Mouse (Mus musculus): ENCODE data around the gene Snapc4. TPM values are rescaled to one million over a fixed set of nuclear protein-coding genes. Genes with fewer than 3 reads are reported as not detected.
A peak's percentile ranks its signal among the peaks of the same experiment; 100 is the strongest.
"Not testable (repeated sequence)": the region's sequence is repeated elsewhere in the genome, so short reads cannot be mapped to it uniquely, and the experiment has no call there.

The Snapc4 gene
- polyA plus RNA-seq, 1 experiment, result 15.8 TPM

DNA sequence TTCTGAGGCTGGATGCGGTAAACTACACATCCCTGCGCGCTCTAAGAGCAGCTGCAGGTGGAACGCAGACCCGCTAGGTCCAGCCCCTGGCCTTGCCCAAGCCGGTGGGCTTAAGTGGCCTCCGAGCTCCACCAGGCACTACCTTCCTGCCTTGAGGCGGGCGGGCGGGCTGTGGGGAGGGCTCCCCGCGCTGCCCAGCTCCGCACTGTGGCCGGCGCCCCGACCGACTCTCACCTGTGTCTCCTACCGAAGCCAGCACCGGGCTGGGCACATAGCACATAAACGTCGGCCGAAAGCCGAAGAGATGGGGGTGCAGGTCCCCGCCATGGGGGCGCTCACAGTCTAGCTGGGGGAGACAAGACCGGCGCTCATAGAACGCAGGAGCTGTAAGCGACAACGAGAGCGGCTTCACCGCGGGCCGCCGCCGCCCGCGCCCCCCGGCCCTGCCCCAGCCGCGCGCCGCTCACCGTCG is 8.3 kb upstream of the Snapc4 start:
- Histone ChIP-seq H3K36me3 (replicated peaks; ENCODE audit: low read length) (peaks cover 78% of the 10 kb centered on the region), H3K4me3 (replicated peaks) (peak overlapping the region; percentile 94), H3K4me1 (peaks cover 60% of the 10 kb centered on the region), H3K9me3 (no peaks in the 10 kb centered on the region), H3K27me3 (replicated peaks) (no peaks in the 10 kb centered on the region)
- no peak for TF ChIP-seq FLI1 (IDR thresholded peaks at IDR 0.05; ENCODE audit: low read length)
- TF ChIP-seq GATA1 (IDR thresholded peaks at IDR 0.05; ENCODE audit: borderline replicate concordance, low read length), result no peak

DNA sequence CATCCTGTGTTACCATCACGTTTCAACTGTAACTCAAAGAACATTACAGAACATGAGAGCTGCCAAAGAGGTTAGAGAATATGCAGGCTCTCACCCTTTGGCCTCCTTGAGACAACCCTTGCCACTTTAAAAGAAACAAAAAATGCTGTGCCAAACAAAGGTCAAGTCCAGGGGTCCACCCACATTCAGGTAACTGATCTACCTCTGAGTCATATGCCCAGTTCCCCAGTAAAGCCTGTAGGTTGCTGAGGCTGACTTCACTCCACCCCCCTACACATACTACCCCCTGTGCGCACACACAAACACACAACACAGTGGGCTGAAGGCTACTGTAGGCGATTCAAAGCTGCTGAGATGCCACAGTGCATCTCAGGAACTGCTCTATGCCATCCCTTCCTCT is 7.3 kb upstream of the Snapc4 start:
- H3K4me3 ChIP-seq (replicated peaks), result peak overlapping the region; percentile 84
- H3K4me1 ChIP-seq, result peaks cover 52% of the 10 kb centered on the region
- H3K27me3 ChIP-seq (replicated peaks), result no peaks in the 10 kb centered on the region
- no peaks in the 10 kb centered on the region for H3K9me3 ChIP-seq
- TF ChIP-seq GATA1 (IDR thresholded peaks at IDR 0.05; ENCODE audit: borderline replicate concordance, low read length), result no peak
- TF ChIP-seq FLI1 (IDR thresholded peaks at IDR 0.05; ENCODE audit: low read length), result no peak
- peaks cover 78% of the 10 kb centered on the region for H3K36me3 ChIP-seq (replicated peaks; ENCODE audit: low read length)

- Histone ChIP-seq H3K36me3 (replicated peaks; ENCODE audit: low read length) (peaks cover 76% of the 10 kb centered on the region), H3K4me3 (replicated peaks) (peak overlapping the region; percentile 99), H3K4me1 (peaks cover 20% of the 10 kb centered on the region)
- H3K27me3 ChIP-seq (replicated peaks); H3K9me3 ChIP-seq: not testable (repeated sequence)
Observed at GRCm38 (mm10) chr2:26380871-26381270, 418 bp upstream of the Snapc4 start.

DNA sequence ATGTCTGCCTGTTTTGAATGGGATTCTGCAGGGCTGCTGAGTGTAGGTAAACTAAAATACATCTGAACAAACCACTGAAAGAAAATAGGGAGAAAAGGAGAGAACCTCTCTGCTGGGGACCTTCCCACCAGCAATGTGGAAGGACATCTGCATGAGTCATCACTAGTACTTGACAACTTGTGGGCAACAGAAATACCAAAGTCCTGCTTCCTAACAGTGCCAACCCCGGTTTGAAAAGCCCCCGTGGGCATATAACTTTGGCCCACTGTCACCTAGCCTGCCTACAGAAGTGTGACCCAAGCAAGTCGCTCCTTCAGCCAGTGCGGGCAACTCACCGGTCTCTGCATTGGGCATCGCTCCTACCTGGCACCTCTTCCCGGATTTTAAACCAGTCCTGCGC is 8.1 kb downstream of the Snapc4 start:
- Histone ChIP-seq H3K27me3 (replicated peaks) (no peaks in the 10 kb centered on the region), H3K36me3 (replicated peaks; ENCODE audit: low read length) (peaks cover 100% of the 10 kb centered on the region), H3K4me3 (replicated peaks) (no peak overlapping the region), H3K4me1 (peaks cover 15% of the 10 kb centered on the region), H3K9me3 (no peaks in the 10 kb centered on the region)
- TF ChIP-seq FLI1 (IDR thresholded peaks at IDR 0.05; ENCODE audit: low read length), result no peak
- TF ChIP-seq GATA1 (IDR thresholded peaks at IDR 0.05; ENCODE audit: borderline replicate concordance, low read length), result no peak

- H3K36me3 ChIP-seq (replicated peaks; ENCODE audit: low read length), result peaks cover 100% of the 10 kb centered on the region
- H3K9me3 ChIP-seq, result no peaks in the 10 kb centered on the region
- no peaks in the 10 kb centered on the region for H3K27me3 ChIP-seq (replicated peaks)
- no peak overlapping the region for H3K4me3 ChIP-seq (replicated peaks)
- TF ChIP-seq FLI1 (IDR thresholded peaks at IDR 0.05; ENCODE audit: low read length) (no peak), GATA1 (IDR thresholded peaks at IDR 0.05; ENCODE audit: borderline replicate concordance, low read length) (no peak)
- peaks cover 18% of the 10 kb centered on the region for H3K4me1 ChIP-seq
Observed at GRCm38 (mm10) chr2:26368572-26368971, 11.9 kb downstream of the Snapc4 start.

DNA sequence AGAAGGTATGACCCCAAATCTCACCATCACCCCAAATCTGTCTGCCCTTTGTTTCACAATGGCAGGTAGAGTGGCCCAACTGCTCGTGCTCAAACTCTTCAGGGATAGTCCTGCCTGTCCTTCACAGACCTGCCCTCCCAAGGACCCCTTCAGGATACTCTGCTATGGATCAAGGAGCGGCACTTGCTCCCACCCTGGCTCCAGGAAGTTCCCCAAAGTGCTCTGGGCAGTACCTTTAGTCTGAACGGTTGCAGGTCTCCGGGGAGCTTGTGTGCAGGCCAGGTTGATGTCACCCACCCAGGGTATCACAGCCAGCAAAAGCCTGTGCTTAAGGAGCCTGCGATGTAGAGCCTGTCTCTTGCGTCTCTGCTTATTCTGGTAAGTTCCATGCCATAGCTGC is 12.5 kb downstream of the Snapc4 start:
- H3K4me3 ChIP-seq (replicated peaks), result no peak overlapping the region
- no peaks in the 10 kb centered on the region for H3K27me3 ChIP-seq (replicated peaks)
- H3K9me3 ChIP-seq, result no peaks in the 10 kb centered on the region
- TF ChIP-seq FLI1 (IDR thresholded peaks at IDR 0.05; ENCODE audit: low read length), result no peak
- TF ChIP-seq GATA1 (IDR thresholded peaks at IDR 0.05; ENCODE audit: borderline replicate concordance, low read length), result no peak
- peaks cover 100% of the 10 kb centered on the region for H3K36me3 ChIP-seq (replicated peaks; ENCODE audit: low read length)
- peaks cover 22% of the 10 kb centered on the region for H3K4me1 ChIP-seq

DNA sequence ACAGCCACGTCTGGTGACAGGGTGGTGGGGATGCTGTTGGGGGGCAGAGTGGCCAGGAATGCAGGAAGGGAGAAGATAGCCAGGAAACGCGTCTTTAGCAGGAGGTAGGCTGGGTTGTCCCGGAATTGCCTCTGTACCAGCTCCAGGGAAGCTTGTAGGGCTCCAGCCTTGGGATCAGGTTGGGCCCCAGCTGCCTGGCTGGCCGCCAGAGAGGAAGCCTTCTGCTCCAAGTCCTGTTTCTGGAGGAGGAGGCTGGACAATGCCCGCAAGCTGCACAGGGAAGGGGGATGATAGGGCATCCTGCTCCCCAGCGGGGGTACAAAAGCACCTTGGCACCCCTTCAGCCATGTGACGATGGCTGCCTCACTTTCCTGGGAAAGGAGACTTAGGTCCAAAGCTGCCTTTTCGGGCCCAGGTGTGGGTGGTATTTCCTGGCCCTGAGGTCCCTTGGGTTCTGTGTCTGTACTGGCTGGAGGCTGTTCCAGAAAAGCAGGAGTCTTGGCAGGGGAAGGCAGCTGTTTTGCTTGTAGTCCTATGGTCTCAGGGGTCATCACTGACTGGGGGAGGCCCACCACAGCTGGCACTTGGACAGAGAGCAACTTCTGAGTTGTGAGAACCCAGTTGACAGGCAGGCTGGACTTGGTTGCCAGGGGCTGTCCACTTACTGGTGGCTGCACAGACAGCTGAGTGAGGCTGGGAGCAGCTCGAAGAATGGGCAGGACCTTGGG is 15.6 kb downstream of the Snapc4 start:
- Histone ChIP-seq H3K27me3 (replicated peaks) (no peaks in the 10 kb centered on the region), H3K36me3 (replicated peaks; ENCODE audit: low read length) (peaks cover 79% of the 10 kb centered on the region), H3K4me3 (replicated peaks) (no peak overlapping the region), H3K9me3 (no peaks in the 10 kb centered on the region), H3K4me1 (peaks cover 43% of the 10 kb centered on the region)
- no peak for TF ChIP-seq FLI1 (IDR thresholded peaks at IDR 0.05; ENCODE audit: low read length)
- no peak for TF ChIP-seq GATA1 (IDR thresholded peaks at IDR 0.05; ENCODE audit: borderline replicate concordance, low read length)

GRCm38 (mm10) chr2:26363481-26363880 is 17.0 kb downstream of the Snapc4 start:
- Histone ChIP-seq H3K27me3 (replicated peaks) (no peaks in the 10 kb centered on the region), H3K4me3 (replicated peaks) (no peak overlapping the region), H3K36me3 (replicated peaks; ENCODE audit: low read length) (peaks cover 75% of the 10 kb centered on the region), H3K9me3 (no peaks in the 10 kb centered on the region), H3K4me1 (peaks cover 56% of the 10 kb centered on the region)
- TF ChIP-seq GATA1 (IDR thresholded peaks at IDR 0.05; ENCODE audit: borderline replicate concordance, low read length) (no peak), FLI1 (IDR thresholded peaks at IDR 0.05; ENCODE audit: low read length) (no peak)

DNA sequence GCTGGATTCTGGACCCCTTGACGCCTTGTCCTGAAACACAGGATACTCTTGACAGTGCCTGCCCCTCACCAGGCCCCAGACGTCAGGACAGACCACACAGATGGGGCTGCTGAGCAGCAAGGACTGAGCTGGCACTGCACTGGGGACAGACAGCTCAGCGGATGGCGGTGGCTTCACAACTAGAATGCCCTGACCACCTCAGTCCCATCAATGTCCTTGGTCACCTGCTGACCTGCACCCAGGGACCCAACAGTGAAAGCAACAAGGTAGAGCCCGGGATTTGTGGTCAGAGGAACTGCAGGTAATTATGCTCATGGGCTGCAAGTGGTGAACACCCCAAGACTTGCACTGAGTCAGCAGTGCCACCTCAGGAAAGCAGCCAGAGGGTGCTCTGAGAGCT is 17.5 kb downstream of the Snapc4 start:
- H3K36me3 ChIP-seq (replicated peaks; ENCODE audit: low read length), result peaks cover 75% of the 10 kb centered on the region
- no peak for TF ChIP-seq FLI1 (IDR thresholded peaks at IDR 0.05; ENCODE audit: low read length)
- no peak for TF ChIP-seq GATA1 (IDR thresholded peaks at IDR 0.05; ENCODE audit: borderline replicate concordance, low read length)
- H3K4me1 ChIP-seq, result peaks cover 56% of the 10 kb centered on the region
- no peaks in the 10 kb centered on the region for H3K9me3 ChIP-seq
- H3K27me3 ChIP-seq (replicated peaks), result peaks cover under 1% of the 10 kb centered on the region
- no peak overlapping the region for H3K4me3 ChIP-seq (replicated peaks)

DNA sequence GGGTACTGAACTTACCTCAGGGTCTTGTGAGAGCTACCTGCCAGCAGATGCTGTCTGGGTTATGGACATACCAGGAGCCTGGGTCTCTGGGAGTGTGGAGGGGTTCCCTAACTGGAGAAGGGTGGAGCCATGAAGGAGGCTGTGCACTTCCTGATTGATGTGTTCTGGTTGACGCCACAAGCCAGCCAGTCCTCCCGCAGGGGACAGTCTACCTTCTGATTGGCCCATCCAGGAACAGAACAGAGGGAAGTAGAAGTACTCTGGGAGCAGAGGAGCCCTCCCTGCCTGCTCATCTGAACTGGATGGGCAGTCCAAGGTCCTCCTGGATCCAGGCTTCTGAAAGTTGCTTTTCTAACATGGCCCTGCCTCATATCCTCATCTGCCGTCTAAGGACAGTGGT is 19.7 kb downstream of the Snapc4 start, which contains the start of gene Card9:
TSS of gene Card9 (minus strand) at position 147 of the 400 bp plus-strand sequence.
- H3K4me3 ChIP-seq (replicated peaks), result peak within 1 kb of the TSS; percentile 89
- peaks cover 72% of the 10 kb centered on the region for H3K4me1 ChIP-seq
- TF ChIP-seq FLI1 (IDR thresholded peaks at IDR 0.05; ENCODE audit: low read length) (no peak), GATA1 (IDR thresholded peaks at IDR 0.05; ENCODE audit: borderline replicate concordance, low read length) (no peak)
- peaks cover 72% of the 10 kb centered on the region for H3K36me3 ChIP-seq (replicated peaks; ENCODE audit: low read length)
- H3K9me3 ChIP-seq, result no peaks in the 10 kb centered on the region
- H3K27me3 ChIP-seq (replicated peaks), result peaks cover 5% of the 10 kb centered on the region

Measured in megakaryocyte, embryonic 14.5 days (primary cell).